Mouse (Mus musculus) bone marrow macrophage, adult 2 months (primary cell): ENCODE data around the gene Ppp1r9a.

Source experiments
- CTCF ChIP-seq: IDR thresholded peaks from 2 replicates; pipeline ENCODE4 v1.5.1; 2012; ENCODE audit warnings: low read depth, mild to moderate bottlenecking, low read length, moderate library complexity
- POLR2A ChIP-seq: IDR thresholded peaks from 2 replicates; pipeline ENCODE4 v1.6.1; 2012; ENCODE audit warnings: mild to moderate bottlenecking, low read depth, low read length, borderline replicate concordance

DNA sequence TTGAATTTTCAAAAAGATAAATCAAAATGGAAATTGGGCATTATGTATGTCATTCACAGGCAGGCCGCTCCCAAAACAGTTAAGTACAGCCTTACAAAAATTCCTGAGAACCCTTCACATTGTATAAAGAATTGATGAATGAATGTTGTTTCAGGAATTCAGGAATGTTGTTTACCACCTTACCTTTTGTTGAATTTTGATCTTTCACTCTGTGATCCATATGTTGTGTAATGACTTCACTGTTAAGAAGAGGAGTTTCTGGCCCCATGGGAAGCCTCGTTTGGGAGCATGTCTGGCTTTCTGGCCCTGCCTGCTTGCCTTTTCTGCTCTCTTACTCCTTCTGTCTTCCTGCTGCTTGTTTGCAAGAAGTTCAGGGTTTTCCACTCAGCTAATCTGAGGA, 105.4 kb downstream of the Ppp1r9a start:
- TF ChIP-seq CTCF (no peak), POLR2A (no peak)
